Mouse (Mus musculus): ENCODE measurements at regions not wholly inside any gene's neighbourhood (a gene's known extent, or its start where the extent isn't known, plus 50 kb on each side); places are given as distances from the start of the nearest gene placed in this dataset.

- no peak for DNase-seq (ENCODE audit: low read depth, low spot score)
- Histone ChIP-seq H3K27ac (ENCODE audit: control insufficient read depth, low read depth, low read length) (no peak overlapping the region), H3K4me1 (ENCODE audit: control insufficient read depth in 1 of 2, insufficient read depth in 2 of 2, low read length in 2 of 2) (no peaks in the 10 kb centered on the region), H3K79me2 (ENCODE audit: control insufficient read depth, insufficient read depth, low read length, poor library complexity) (no peaks in the 10 kb centered on the region), H3K9ac (ENCODE audit: control insufficient read depth, low read depth, low read length, poor library complexity, severe bottlenecking) (no peak overlapping the region), H3K4me3 (ENCODE audit: control insufficient read depth in 1 of 2, insufficient read depth in 1 of 2, low read depth in 2 of 2, low read length in 2 of 2) (no peak overlapping the region), H3K27me3 (ENCODE audit: control insufficient read depth in 1 of 2, insufficient read depth in 2 of 2, low read length in 2 of 2) (no peaks in the 10 kb centered on the region), H3K9me3 (replicated peaks; ENCODE audit: insufficient read depth, low read length) (no peaks in the 10 kb centered on the region), H3K36me3 (ENCODE audit: control insufficient read depth in 1 of 2, insufficient read depth in 2 of 2, low read length in 2 of 2) (no peaks in the 10 kb centered on the region)
- TF ChIP-seq MXI1 (IDR thresholded peaks at IDR 0.05; ENCODE audit: low read depth, low read length) (no peak), MAZ (IDR thresholded peaks at IDR 0.05; ENCODE audit: low read depth, low read length) (no peak), EP300 (IDR thresholded peaks at IDR 0.05; ENCODE audit: low read depth in 1 of 2, low read length in 2 of 2) (no peak), ELF1 (IDR thresholded peaks at IDR 0.05; ENCODE audit: low read depth, low read length) (no peak), E2F4 (IDR thresholded peaks at IDR 0.05; ENCODE audit: borderline replicate concordance, low read depth, low read length) (no peak), JUND (IDR thresholded peaks at IDR 0.05; ENCODE audit: low read depth, low read length) (no peak), MEF2A (IDR thresholded peaks at IDR 0.05; ENCODE audit: extremely low read depth, insufficient replicate concordance, low read depth, low read length, poor library complexity, severe bottlenecking) (no peak), ZMIZ1 (IDR thresholded peaks at IDR 0.05; ENCODE audit: low read depth, low read length) (no peak)
Measured at GRCm38 (mm10) chr12:9915726-9916140, 345.8 kb downstream of the Osr1 start.

- H3K4me3 ChIP-seq (ENCODE audit: control insufficient read depth in 1 of 2, insufficient read depth in 1 of 2, low read depth in 2 of 2, low read length in 2 of 2): no peak overlapping the region
- DNase-seq (ENCODE audit: low read depth, low spot score): no peak
- TF ChIP-seq EP300 (IDR thresholded peaks at IDR 0.05; ENCODE audit: low read depth in 1 of 2, low read length in 2 of 2) (no peak), CHD1 (IDR thresholded peaks at IDR 0.05; ENCODE audit: low read depth, low read length) (no peak), MYC (IDR thresholded peaks at IDR 0.05; ENCODE audit: low read depth, low read length) (no peak), RAD21 (IDR thresholded peaks at IDR 0.05; ENCODE audit: low read depth, low read length) (no peak), MAZ (IDR thresholded peaks at IDR 0.05; ENCODE audit: low read depth, low read length) (no peak), GATA1 (IDR thresholded peaks at IDR 0.05; ENCODE audit: low read depth, low read length) (no peak), ZNF384 (IDR thresholded peaks at IDR 0.05; ENCODE audit: low read depth, low read length) (no peak), ZKSCAN1 (IDR thresholded peaks at IDR 0.05; ENCODE audit: low read depth, low read length) (no peak), NELFE (IDR thresholded peaks at IDR 0.05; ENCODE audit: low read depth, low read length) (no peak), CTCF (IDR thresholded peaks at IDR 0.05 in 2 of 3, conservative IDR thresholded peaks at IDR 0.05 in 1 of 3; ENCODE audit: control insufficient read depth in 1 of 3, insufficient read depth in 1 of 3, low read depth in 2 of 3, low read length in 3 of 3, poor library complexity in 1 of 3, severe bottlenecking in 1 of 3) (no peak), UBTF (IDR thresholded peaks at IDR 0.05; ENCODE audit: borderline replicate concordance, insufficient read depth, low read depth, low read length) (no peak), CHD2 (IDR thresholded peaks at IDR 0.05; ENCODE audit: low read length) (no peak), USF1 (IDR thresholded peaks at IDR 0.05; ENCODE audit: low read depth, low read length) (no peak), SIN3A (IDR thresholded peaks at IDR 0.05; ENCODE audit: low read length) (no peak), ETS1 (IDR thresholded peaks at IDR 0.05; ENCODE audit: low read depth, low read length) (no peak), POLR2AphosphoS2 (IDR thresholded peaks at IDR 0.05; ENCODE audit: low read length) (no peak), MAFK (IDR thresholded peaks at IDR 0.05; ENCODE audit: borderline replicate concordance, low read depth, low read length) (no peak), BHLHE40 (IDR thresholded peaks at IDR 0.05; ENCODE audit: borderline replicate concordance, low read depth, low read length) (no peak)
- H3K36me3 ChIP-seq (ENCODE audit: control insufficient read depth in 1 of 2, insufficient read depth in 2 of 2, low read length in 2 of 2): no peaks in the 10 kb centered on the region
- no peaks in the 10 kb centered on the region for H3K9me3 ChIP-seq (replicated peaks; ENCODE audit: insufficient read depth, low read length)
- H3K27me3 ChIP-seq (ENCODE audit: control insufficient read depth in 1 of 2, insufficient read depth in 2 of 2, low read length in 2 of 2): no peaks in the 10 kb centered on the region
- no peak overlapping the region for H3K27ac ChIP-seq (ENCODE audit: control insufficient read depth, low read depth, low read length)
- no peaks in the 10 kb centered on the region for H3K4me1 ChIP-seq (ENCODE audit: control insufficient read depth in 1 of 2, insufficient read depth in 2 of 2, low read length in 2 of 2)
- no peak overlapping the region for H3K9ac ChIP-seq (ENCODE audit: control insufficient read depth, low read depth, low read length, poor library complexity, severe bottlenecking)
- no peaks in the 10 kb centered on the region for H3K79me2 ChIP-seq (ENCODE audit: control insufficient read depth, insufficient read depth, low read length, poor library complexity)
Measured at GRCm38 (mm10) chr12:9918026-9918425, 348.1 kb downstream of the Osr1 start.

Data from MEL (cell line).